Mouse (Mus musculus) midbrain, embryonic 11.5 days (tissue): ENCODE measurements around the gene Tectb. TPM values are rescaled to one million over a fixed set of nuclear protein-coding genes. Genes with fewer than 3 reads are reported as not detected.

ENCODE experiments used
- ATAC-seq: fragments of 200-750 bp; cut with Nextera tagmentation; 2 replicates; pipeline ENCODE4 v1.8.0; 2017; ENCODE audit warnings: moderate TSS enrichment, moderate library complexity; ENCODE audit not compliant: low FRiP score
- DNase-seq: peaks from one replicate; pipeline ENCODE4 v3.0.0; 2015; ENCODE audit warnings: low spot score; ENCODE audit errors: missing footprints
- H3K27ac ChIP-seq: fragments of 300-500 bp; sonication (generic); 2 replicates; pipeline ENCODE4 v1.5.1; 2014; ENCODE audit warnings: low read depth, low read length
- H3K27me3 ChIP-seq: fragments of 300-500 bp; sonication (generic); 2 replicates; pipeline ENCODE4 v1.6.1; 2014; ENCODE audit warnings: mild to moderate bottlenecking, low read length, moderate library complexity, mixed read lengths; ENCODE audit not compliant: control insufficient read depth, insufficient read depth
- H3K36me3 ChIP-seq: fragments of 300-500 bp; sonication (generic); 2 replicates; pipeline ENCODE4 v1.6.1; 2014; ENCODE audit warnings: mild to moderate bottlenecking, low read length, moderate library complexity, mixed read lengths; ENCODE audit not compliant: control insufficient read depth, insufficient read depth
- H3K4me1 ChIP-seq: fragments of 300-500 bp; sonication (generic); 2 replicates; pipeline ENCODE4 v1.6.1; 2014; ENCODE audit warnings: low read length; ENCODE audit not compliant: control insufficient read depth, insufficient read depth
- H3K4me2 ChIP-seq: fragments of 300-500 bp; sonication (generic); 2 replicates; pipeline ENCODE4 v1.6.1; 2014; ENCODE audit warnings: mild to moderate bottlenecking, moderate library complexity
- H3K4me3 ChIP-seq: fragments of 300-500 bp; sonication (generic); 2 replicates; pipeline ENCODE4 v1.5.1; 2014; ENCODE audit warnings: low read depth, low read length
- H3K9ac ChIP-seq: fragments of 300-500 bp; sonication (generic); 2 replicates; pipeline ENCODE4 v1.6.1; 2014; ENCODE audit warnings: low read length
- H3K9me3 ChIP-seq: fragments of 300-500 bp; sonication (generic); 2 replicates; pipeline ENCODE4 v1.6.1; 2016; ENCODE audit warnings: low read length; ENCODE audit not compliant: control insufficient read depth
- WGBS: fragments of 180-500 bp; shearing (Covaris S2); extraction: QIAGEN DNeasy Blood & Tissue Kit; methylation state at CpG from one replicate; pipeline ENCODE4 v1.1.7; 2014; 5-methylcytosine and 5-hydroxymethylcytosine counted together
- polyA plus RNA-seq: library from polyadenylated mRNA; unstranded; fragments of >200 nt; fragmentation: Nextera tagmentation; extraction: Ambion mirVana; gene quantifications from 2 replicates; pipeline ENCODE4 v1.2.1, GENCODE M21; 2014

Gene Tectb
- polyA plus RNA-seq, 1 experiment from 2014 or later, result 0.05 TPM

DNA sequence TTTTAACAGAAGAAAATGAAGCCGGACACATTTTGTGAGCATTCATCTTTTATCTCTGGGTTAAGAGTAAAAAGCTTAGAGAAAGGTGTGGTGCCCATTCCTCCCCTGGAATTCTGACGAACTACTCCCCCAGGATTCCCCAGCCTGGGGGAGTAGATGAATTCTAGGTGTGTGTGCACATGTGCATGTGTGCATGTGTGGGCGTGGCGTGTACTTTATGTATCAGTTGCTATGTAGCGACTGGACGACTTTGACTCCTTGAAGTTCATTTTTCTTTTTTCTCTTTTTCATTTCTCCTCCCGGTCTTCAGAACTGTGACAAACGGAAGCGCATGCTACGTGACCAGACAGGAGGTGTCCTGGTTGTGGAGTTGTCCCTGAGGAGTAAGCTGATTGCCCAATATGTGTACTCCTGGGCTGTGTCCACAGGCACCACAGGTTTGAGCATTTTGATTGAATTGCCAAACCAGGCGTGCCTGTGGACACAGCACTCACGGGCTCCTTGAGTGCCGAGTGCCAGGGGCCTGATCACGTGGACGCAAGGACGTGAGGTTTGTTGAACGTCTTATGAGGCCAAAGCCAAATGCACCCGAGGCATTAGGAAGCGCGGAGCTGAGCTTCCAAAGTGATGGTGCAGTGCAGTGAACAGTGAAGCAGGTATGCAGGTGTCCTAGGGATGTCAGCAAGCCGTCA, 11.9 kb downstream of the Tectb start:
- no peaks in the 10 kb centered on the region for H3K27me3 ChIP-seq
- peak; percentile 54 for DNase-seq
- H3K4me2 ChIP-seq, result no peak overlapping the region
- H3K27ac ChIP-seq, result no peak overlapping the region
- H3K4me3 ChIP-seq, result no peak overlapping the region
- WGBS, result 89% methylated on average over 21 of the region's 21 CpGs
- H3K9ac ChIP-seq, result no peak overlapping the region
- H3K4me1 ChIP-seq, result 0 out of 2 replicates have a peak, but pooled peaks cover 3% of the 10 kb centered on the region
- H3K36me3 ChIP-seq, result no peaks in the 10 kb centered on the region
- H3K9me3 ChIP-seq, result no peaks in the 10 kb centered on the region
- no peak for ATAC-seq

DNA sequence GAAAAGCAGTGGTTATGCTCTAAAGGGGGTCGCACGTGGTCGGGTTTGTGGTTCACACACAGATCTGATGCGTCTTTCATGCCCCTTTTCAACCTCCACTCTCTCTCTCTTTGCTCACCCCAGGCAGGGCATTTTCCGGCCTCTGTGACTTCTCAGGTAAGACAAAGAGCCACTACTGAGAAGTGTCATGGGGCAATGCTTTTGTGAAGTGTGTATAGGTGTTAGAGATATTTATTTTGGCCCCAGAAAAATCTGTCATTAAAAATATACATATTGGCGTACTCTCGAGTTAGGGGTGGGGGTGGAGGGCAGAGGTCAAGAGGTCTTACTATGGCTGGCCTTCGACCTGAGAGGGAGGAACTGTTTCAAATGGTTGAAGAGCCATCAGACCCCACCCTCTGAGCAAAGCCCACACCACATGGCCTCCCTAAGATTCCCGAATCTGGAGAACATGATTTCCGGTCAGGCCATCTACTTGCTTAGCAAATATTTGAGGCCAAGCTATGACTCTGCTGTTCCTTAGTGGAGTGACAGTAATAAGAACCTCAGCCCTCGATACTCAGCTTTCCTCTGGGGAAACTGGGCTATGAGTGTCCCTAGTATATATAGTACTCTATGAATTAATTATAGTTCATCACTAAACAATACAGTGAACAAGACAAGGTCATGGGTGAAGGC, 13.3 kb downstream of the Tectb start:
- H3K4me2 ChIP-seq, result no peak overlapping the region
- peak; percentile 56 for DNase-seq
- no peak for ATAC-seq
- no peak overlapping the region for H3K9ac ChIP-seq
- no peaks in the 10 kb centered on the region for H3K27me3 ChIP-seq
- H3K4me3 ChIP-seq, result no peak overlapping the region
- H3K9me3 ChIP-seq, result no peaks in the 10 kb centered on the region
- WGBS, result 63% methylated on average over 11 of the region's 11 CpGs
- no peaks in the 10 kb centered on the region for H3K36me3 ChIP-seq
- H3K27ac ChIP-seq, result no peak overlapping the region
- H3K4me1 ChIP-seq, result 0 out of 2 replicates have a peak, but pooled peaks cover 3% of the 10 kb centered on the region

DNA sequence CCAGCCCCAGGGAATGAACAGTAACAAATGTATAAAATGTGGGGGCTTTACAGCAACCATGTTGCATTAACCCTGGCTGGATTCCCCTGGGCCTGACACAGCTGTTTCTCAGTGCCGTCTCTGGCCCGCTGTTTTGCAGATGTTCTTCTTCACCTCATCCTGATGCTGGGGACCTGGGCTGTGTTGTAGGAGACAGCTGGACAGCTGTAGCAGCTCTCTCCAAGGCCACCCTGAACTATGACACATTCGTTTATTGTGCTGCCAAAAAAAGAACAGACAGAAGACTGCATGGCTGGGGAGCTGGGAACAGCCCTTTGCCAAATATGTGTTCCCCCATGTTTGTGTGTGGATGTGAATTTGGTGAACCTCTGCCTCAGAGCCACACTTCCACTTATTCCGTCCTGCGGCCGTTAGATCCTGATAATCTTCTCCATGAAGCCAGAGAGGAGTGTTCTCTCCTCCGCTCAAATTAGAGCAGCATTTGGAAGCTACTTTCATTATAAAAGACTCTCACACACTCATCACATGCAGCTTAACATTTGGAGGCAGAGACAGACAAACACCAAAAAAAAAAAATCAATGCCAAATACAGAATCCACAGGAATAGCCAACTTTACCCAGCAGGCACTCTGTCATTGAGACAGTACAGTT, 14.1 kb downstream of the Tectb start:
- H3K9ac ChIP-seq, result no peak overlapping the region
- 0 out of 2 replicates have a peak, but pooled peaks cover 3% of the 10 kb centered on the region for H3K4me1 ChIP-seq
- no peaks in the 10 kb centered on the region for H3K9me3 ChIP-seq
- ATAC-seq (no peak), DNase-seq (peak; percentile 57)
- H3K4me2 ChIP-seq, result no peak overlapping the region
- no peak overlapping the region for H3K27ac ChIP-seq
- H3K27me3 ChIP-seq, result no peaks in the 10 kb centered on the region
- 88% methylated on average over 7 of the region's 7 CpGs for WGBS
- no peak overlapping the region for H3K4me3 ChIP-seq
- no peaks in the 10 kb centered on the region for H3K36me3 ChIP-seq

DNA sequence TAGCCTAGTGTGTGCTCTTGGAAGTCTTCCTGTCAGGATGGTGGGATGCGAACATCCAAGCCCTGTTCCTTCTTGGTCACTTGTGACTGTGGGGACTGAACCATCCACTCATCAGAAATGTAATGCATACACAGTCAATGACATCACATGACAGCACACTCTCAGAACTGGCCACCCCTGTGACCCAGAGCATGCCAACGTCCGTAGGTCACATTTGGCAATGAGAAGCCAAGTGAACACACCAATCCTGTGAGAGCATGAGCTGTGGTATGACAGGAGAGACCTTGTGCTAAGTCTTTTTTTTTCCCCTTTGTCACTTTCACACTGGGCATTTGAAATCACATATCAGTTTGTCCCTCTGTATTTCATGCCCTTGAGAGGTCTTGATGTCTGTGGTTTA, 15.0 kb downstream of the Tectb start:
- H3K27me3 ChIP-seq, result no peaks in the 10 kb centered on the region
- no peaks in the 10 kb centered on the region for H3K9me3 ChIP-seq
- 88% methylated on average over 3 of the region's 3 CpGs for WGBS
- no peak overlapping the region for H3K9ac ChIP-seq
- DNase-seq (peak; percentile 41), ATAC-seq (no peak)
- H3K36me3 ChIP-seq, result no peaks in the 10 kb centered on the region
- no peak overlapping the region for H3K27ac ChIP-seq
- no peak overlapping the region for H3K4me3 ChIP-seq
- H3K4me1 ChIP-seq, result 0 out of 2 replicates have a peak, but pooled peaks cover 3% of the 10 kb centered on the region
- H3K4me2 ChIP-seq, result no peak overlapping the region

DNA sequence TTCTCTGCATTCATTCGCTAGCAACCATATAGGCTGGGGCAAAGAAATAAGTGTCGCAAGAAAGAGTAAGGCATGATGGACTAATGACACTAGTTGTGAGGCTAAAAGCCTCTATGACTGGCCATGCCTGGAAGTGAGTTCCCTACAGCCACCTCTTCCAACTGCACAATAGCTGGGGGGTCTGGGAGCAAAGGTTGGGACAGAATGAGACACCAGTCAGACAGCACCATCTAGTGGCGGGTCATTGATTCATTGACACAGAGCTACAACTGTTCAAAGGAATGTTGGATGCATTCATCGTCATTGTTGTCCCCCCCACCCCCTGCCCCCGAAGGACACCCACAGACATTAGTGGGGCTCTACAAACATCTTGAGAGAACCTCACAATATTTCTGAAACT, 17.8 kb downstream of the Tectb start:
- no peaks in the 10 kb centered on the region for H3K36me3 ChIP-seq
- H3K27me3 ChIP-seq, result no peaks in the 10 kb centered on the region
- no peak overlapping the region for H3K27ac ChIP-seq
- no peaks in the 10 kb centered on the region for H3K9me3 ChIP-seq
- DNase-seq (peak; percentile 97), ATAC-seq (peak; percentile 73; the same call in 1 of the 2 replicates)
- H3K4me3 ChIP-seq, result no peak overlapping the region
- 37% methylated on average over 5 of the region's 5 CpGs for WGBS
- 0 out of 2 replicates have a peak overlapping the region, but pooled peaks have one; percentile 16 for H3K9ac ChIP-seq
- 0 out of 2 replicates have a peak overlapping the region, but pooled peaks have one; percentile 6 for H3K4me2 ChIP-seq
- H3K4me1 ChIP-seq, result no peaks in the 10 kb centered on the region

DNA sequence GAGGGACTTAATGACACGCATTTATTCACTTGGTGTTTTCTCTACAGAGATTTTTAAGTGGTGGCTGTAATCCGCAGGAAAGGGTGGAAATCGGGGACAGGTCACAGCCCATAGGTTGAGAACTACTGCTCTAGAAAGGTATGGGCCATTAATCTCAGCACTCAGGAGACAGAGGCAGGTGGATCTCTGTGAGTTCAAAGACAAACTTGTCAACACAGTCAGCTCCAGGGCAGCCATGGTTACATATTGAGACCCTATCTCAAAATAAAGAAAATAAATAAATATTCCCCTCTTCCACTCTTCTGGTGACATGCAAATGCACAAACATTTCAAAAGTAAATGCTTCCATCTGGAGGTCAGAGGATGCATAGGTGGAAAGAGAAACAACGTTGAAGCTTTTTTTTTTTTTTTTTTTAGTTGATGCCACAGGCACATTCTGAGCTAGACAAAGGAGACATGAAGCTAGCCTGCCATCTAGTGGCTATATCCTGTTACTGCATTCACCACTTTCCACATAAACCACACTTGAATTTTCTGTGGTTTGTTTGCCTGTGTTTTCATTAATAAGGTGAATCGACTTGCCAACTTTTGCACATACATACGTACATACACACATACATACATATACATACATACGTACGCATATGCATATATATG, 26.1 kb downstream of the Tectb start:
- 0 out of 2 replicates have a peak, but pooled peaks have one; percentile 9 for ATAC-seq

DNA sequence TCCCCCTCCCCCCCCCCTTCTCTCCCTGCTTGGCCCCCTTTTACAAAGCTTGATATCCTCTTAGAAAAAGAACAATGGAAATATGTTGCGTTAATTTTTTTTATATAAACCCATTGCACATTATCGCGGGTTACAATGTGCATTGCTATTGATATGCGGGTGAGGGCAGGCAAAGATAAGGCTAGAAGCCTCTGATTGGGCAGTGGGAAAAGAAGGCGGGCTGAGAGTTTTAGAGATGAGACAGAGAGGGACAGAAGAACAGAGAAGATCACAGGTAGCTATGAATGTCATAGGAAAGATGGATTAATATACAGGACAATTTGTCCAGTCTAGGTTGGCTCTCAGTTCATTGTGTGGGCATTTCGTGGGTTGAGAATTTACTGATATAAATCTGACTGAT, 26.7 kb downstream of the Tectb start:
- no peak overlapping the region for H3K4me3 ChIP-seq
- H3K4me2 ChIP-seq, result no peak overlapping the region
- H3K9me3 ChIP-seq, result no peaks in the 10 kb centered on the region
- 55% methylated on average over 6 of the region's 6 CpGs for WGBS
- no peak overlapping the region for H3K9ac ChIP-seq
- no peaks in the 10 kb centered on the region for H3K36me3 ChIP-seq
- no peaks in the 10 kb centered on the region for H3K27me3 ChIP-seq
- H3K27ac ChIP-seq, result no peak overlapping the region
- no peak for DNase-seq
- no peaks in the 10 kb centered on the region for H3K4me1 ChIP-seq
- no peak for ATAC-seq

More for the DNA sequence above, 26.1 kb downstream of the Tectb start:
- no peaks in the 10 kb centered on the region for H3K4me1 ChIP-seq
- no peaks in the 10 kb centered on the region for H3K36me3 ChIP-seq
- no peaks in the 10 kb centered on the region for H3K9me3 ChIP-seq
- H3K4me2 ChIP-seq, result no peak overlapping the region
- no peak overlapping the region for H3K27ac ChIP-seq
- H3K27me3 ChIP-seq, result no peaks in the 10 kb centered on the region
- no peak overlapping the region for H3K4me3 ChIP-seq
- 39% methylated on average over 8 of the region's 8 CpGs for WGBS
- H3K9ac ChIP-seq, result no peak overlapping the region
- peak; percentile 89 for DNase-seq

DNA sequence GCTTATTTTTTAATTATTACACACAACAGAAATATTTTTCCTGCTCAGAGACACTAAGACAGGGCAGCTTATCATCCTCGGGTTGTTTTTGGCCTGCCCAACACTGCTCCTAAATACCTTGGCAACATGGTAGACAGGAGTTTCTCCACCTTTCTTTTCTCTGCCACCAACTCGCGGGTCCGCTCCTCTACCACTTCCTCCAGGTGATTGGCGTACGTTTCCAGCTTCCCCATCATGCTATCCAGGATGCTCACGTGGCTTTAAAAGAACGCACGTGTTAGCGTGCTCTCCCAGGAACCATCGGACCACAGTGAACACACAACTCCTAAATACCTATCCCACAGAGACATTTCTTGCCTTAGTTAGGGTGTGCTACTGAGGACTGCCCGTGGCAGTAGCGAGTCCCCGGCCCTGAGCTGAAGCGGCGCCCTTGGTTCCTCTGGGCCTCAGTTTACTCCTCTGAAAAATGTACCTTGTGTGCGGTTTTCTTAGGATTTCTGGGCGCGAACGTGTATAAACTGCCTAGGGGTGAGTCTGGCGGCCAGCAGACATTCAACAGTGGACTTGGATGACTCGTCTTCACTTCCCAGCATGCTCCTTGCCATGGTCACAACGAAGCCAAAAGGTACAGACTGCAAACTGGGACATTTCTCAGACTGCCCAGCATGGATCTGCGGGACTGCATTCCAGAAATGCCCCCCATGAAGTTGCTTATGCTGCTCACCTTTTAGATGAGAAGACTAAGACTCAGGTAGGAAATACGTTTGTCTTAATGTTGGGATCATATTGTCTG, 27.4 kb downstream of the Tectb start:
- DNase-seq, result peak; percentile 68
- Histone ChIP-seq H3K9ac (no peak overlapping the region), H3K36me3 (no peaks in the 10 kb centered on the region), H3K4me1 (no peaks in the 10 kb centered on the region), H3K4me3 (no peak overlapping the region), H3K27me3 (no peaks in the 10 kb centered on the region), H3K4me2 (no peak overlapping the region), H3K27ac (no peak overlapping the region), H3K9me3 (no peaks in the 10 kb centered on the region)
- 68% methylated on average over 25 of the region's 25 CpGs for WGBS
- no peak for ATAC-seq
